Mouse (Mus musculus) 3T3-L1 (cell line): ENCODE results near the gene Sox18.
A peak's percentile ranks its signal among the peaks of the same experiment; 100 is the strongest.

ENCODE experiments used
- DNase-seq: peaks from one replicate; pipeline ENCODE4 v3.0.0-alpha.2; 2015; ENCODE audit warnings: low read depth, low spot score

Sox18 gene

GRCm38 (mm10) chr2:181646626-181647472 is 24.6 kb downstream of the Sox18 start:
- DNase-seq: no peak

GRCm38 (mm10) chr2:181645666-181646065 is 25.8 kb downstream of the Sox18 start:
- no peak for DNase-seq

GRCm38 (mm10) chr2:181644361-181644760 is 27.1 kb downstream of the Sox18 start:
- DNase-seq: peak; percentile 78

GRCm38 (mm10) chr2:181635865-181636264 is 35.6 kb downstream of the Sox18 start:
- no peak for DNase-seq

- DNase-seq: no peak
Observed at GRCm38 (mm10) chr2:181632624-181633023, 38.8 kb downstream of the Sox18 start.

- no peak for DNase-seq
Observed at GRCm38 (mm10) chr2:181628471-181628870, 43.0 kb downstream of the Sox18 start.

- peak; percentile 56 for DNase-seq
Observed at GRCm38 (mm10) chr2:181623401-181623800, 48.0 kb downstream of the Sox18 start.
